Mouse (Mus musculus) thymus, postnatal 25 days (tissue): Measurements from ENCODE around the gene Ect2.

Experiments
- DNase-seq: peaks from one replicate; pipeline ENCODE4 v3.0.0; 2022

Ect2 gene

GRCm38 (mm10) chr3:27063399-27064260 lies 90.0 kb downstream of the Ect2 start:
- DNase-seq: no peak

- no peak for DNase-seq
Observed at GRCm38 (mm10) chr3:27060441-27060840, 93.2 kb downstream of the Ect2 start.

GRCm38 (mm10) chr3:27059529-27060322 lies 94.0 kb downstream of the Ect2 start:
- no peak for DNase-seq

GRCm38 (mm10) chr3:27055471-27055870 lies 98.2 kb downstream of the Ect2 start:
- no peak for DNase-seq

- no peak for DNase-seq
Observed at GRCm38 (mm10) chr3:27054766-27055165, 98.9 kb downstream of the Ect2 start.
